Comparison of ENCODE assay signal across 20 mouse cellular contexts in genomic region chr2:131495256-131495655, GRCm38 (mm10). TPM values are rescaled to one million over a fixed set of nuclear protein-coding genes. Genes with fewer than 3 reads are reported as not detected.
DNase-seq lines count a peak whose midpoint lies in the region; ATAC-seq and TF ChIP-seq lines count a peak whose summit lies in the region.
"Had no signal": no experiment of that assay in that cellular context is flagged by ENCODE, and none has a peak within 500 bp of the region (broad histone marks: within the 10 kb centered on the region; RNA-seq: fewer than 3 reads in every experiment).

No protein-coding gene starts in this region.

- peaks cover 15% of the 10 kb centered on the region for H3K79me2 ChIP-seq in myocyte (ENCODE audit: control insufficient read depth, insufficient read depth)

- H3K4me1 ChIP-seq in erythroblast, embryonic 14.5 days (ENCODE audit: control insufficient read depth): peaks cover 84% of the 10 kb centered on the region
- peaks cover 89% of the 10 kb centered on the region for H3K4me1 ChIP-seq in liver, embryonic 12.5 days
- peaks cover 50% of the 10 kb centered on the region for H3K4me1 ChIP-seq in neural tube, embryonic 15.5 days

- DNase-seq in left cerebral cortex, adult 2 months (ENCODE audit: extremely low spot score in 1 of 2, low spot score in 2 of 2): no peak
- DNase-seq in left cerebral cortex, postnatal 10 days (ENCODE audit: extremely low spot score in 1 of 2, low spot score in 2 of 2): no peak
- DNase-seq: adrenal gland, postnatal 25 days; cerebellum, adult 9-10 months; gastrocnemius, postnatal 25 days; kidney, postnatal 4 days; midbrain, embryonic 14.5 days; thymus, postnatal 14 days had no signal

- no peak overlapping the region for H3ac ChIP-seq in myocyte (ENCODE audit: control insufficient read depth, insufficient read length)

- H3K27ac ChIP-seq in left cerebral cortex, adult 2 months: peak overlapping the region; percentile 15; the same call in 1 of the 2 replicates
- peak overlapping the region; percentile 99 for H3K27ac ChIP-seq in liver, embryonic 12.5 days
- H3K27ac ChIP-seq in neural tube, embryonic 15.5 days (replicated peaks): no peak overlapping the region
- H3K27ac ChIP-seq: forebrain, embryonic 15.5 days; kidney, embryonic 15.5 days; limb, embryonic 10.5 days; neural tube, embryonic 12.5 days had no signal

- no peak for TF ChIP-seq CTCF in left cerebral cortex, adult 2 months (IDR thresholded peaks at IDR 0.05)

- 74% methylated on average over 3 of the region's 3 CpGs for WGBS in liver, embryonic 12.5 days (ENCODE audit: insufficient replicate concordance)
- 75% methylated on average over 3 of the region's 3 CpGs for WGBS in neural tube, embryonic 15.5 days

- H3K4me3 ChIP-seq in erythroblast, embryonic 14.5 days (replicated peaks): peak overlapping the region; percentile 100
- H3K4me3 ChIP-seq in left cerebral cortex, adult 2 months: no peak overlapping the region
- peak overlapping the region; percentile 98; the same call in 1 of the 2 replicates for H3K4me3 ChIP-seq in liver, embryonic 12.5 days
- H3K4me3 ChIP-seq in myocyte: no peak overlapping the region
- H3K4me3 ChIP-seq in neural tube, embryonic 15.5 days (replicated peaks): no peak overlapping the region
- H3K4me3 ChIP-seq: forebrain, embryonic 15.5 days; kidney, embryonic 15.5 days; limb, embryonic 10.5 days; neural tube, embryonic 12.5 days had no signal

- peaks cover 76% of the 10 kb centered on the region for H3K36me3 ChIP-seq in erythroblast, embryonic 14.5 days (ENCODE audit: control insufficient read depth)
- peaks cover 9% of the 10 kb centered on the region; the same call in 1 of the 2 replicates for H3K36me3 ChIP-seq in liver, embryonic 12.5 days
- H3K36me3 ChIP-seq in myocyte (ENCODE audit: control insufficient read depth, insufficient read depth): no peaks in the 10 kb centered on the region
- no peaks in the 10 kb centered on the region for H3K36me3 ChIP-seq in neural tube, embryonic 15.5 days
- H3K36me3 ChIP-seq: forebrain, embryonic 15.5 days; kidney, embryonic 15.5 days; limb, embryonic 10.5 days; neural tube, embryonic 12.5 days had no signal

- H3K9me3 ChIP-seq in erythroblast, embryonic 14.5 days (ENCODE audit: control insufficient read depth, low read length): no peaks in the 10 kb centered on the region
- no peaks in the 10 kb centered on the region for H3K9me3 ChIP-seq in liver, embryonic 12.5 days (replicated peaks)
- H3K9me3 ChIP-seq in neural tube, embryonic 15.5 days (replicated peaks): no peaks in the 10 kb centered on the region
- H3K9me3 ChIP-seq: forebrain, embryonic 15.5 days; kidney, embryonic 15.5 days; limb, embryonic 10.5 days; neural tube, embryonic 12.5 days had no signal

- no peak for ATAC-seq in erythroblast, adult 5-6 weeks (replicated peaks; ENCODE audit: low FRiP score, poor library complexity, severe bottlenecking)
- no peak for ATAC-seq in liver, embryonic 12.5 days
- no peak for ATAC-seq in neural tube, embryonic 15.5 days (ENCODE audit: low FRiP score)
- ATAC-seq: forebrain, embryonic 15.5 days; hindbrain, embryonic 16.5 days; intestine, postnatal 0 days; lung, postnatal 0 days had no signal

- TF ChIP-seq POLR2A in myocyte (IDR thresholded peaks at IDR 0.05; ENCODE audit: insufficient read length, low read depth): no peak

- H3K9ac ChIP-seq in liver, embryonic 12.5 days: peak overlapping the region; percentile 100
- H3K9ac ChIP-seq in neural tube, embryonic 15.5 days (replicated peaks): no peak overlapping the region
- H3K9ac ChIP-seq: forebrain, embryonic 15.5 days; kidney, embryonic 15.5 days; neural tube, embryonic 12.5 days had no signal

- peaks cover 8% of the 10 kb centered on the region for H3K27me3 ChIP-seq in erythroblast, embryonic 14.5 days (ENCODE audit: control insufficient read depth)
- no peaks in the 10 kb centered on the region; the same call in 1 of the 2 replicates for H3K27me3 ChIP-seq in liver, embryonic 12.5 days (replicated peaks)
- no peaks in the 10 kb centered on the region for H3K27me3 ChIP-seq in myocyte (ENCODE audit: control insufficient read depth, insufficient read depth, insufficient read length)
- no peaks in the 10 kb centered on the region for H3K27me3 ChIP-seq in neural tube, embryonic 15.5 days (replicated peaks)
- H3K27me3 ChIP-seq: forebrain, embryonic 15.5 days; kidney, embryonic 15.5 days; neural tube, embryonic 12.5 days had no signal

- intact Hi-C loops in left cerebral cortex, adult 2 months (cut with DNase I): no loop called here
- intact Hi-C loops in left cerebral cortex, postnatal 10 days (cut with DNase I): no loop called here

- H3K4me2 ChIP-seq in liver, embryonic 12.5 days: peak overlapping the region; percentile 83
- peak overlapping the region; percentile 8 for H3K4me2 ChIP-seq in myocyte (ENCODE audit: low read depth)
- H3K4me2 ChIP-seq in neural tube, embryonic 15.5 days: no peak overlapping the region
- H3K4me2 ChIP-seq: forebrain, embryonic 15.5 days; kidney, embryonic 15.5 days; neural tube, embryonic 12.5 days had no signal

TF ChIP-seq in myocyte, 11 proteins besides CTCF, POLR2A, EP300 and RAD21:
- TF ChIP-seq MYOD1 (IDR thresholded peaks at IDR 0.05; ENCODE audit: control insufficient read depth in 1 of 3, insufficient read length in 2 of 3, low read depth in 2 of 3) (no peak), SRF (IDR thresholded peaks at IDR 0.05; ENCODE audit: control insufficient read depth, insufficient read length, low read depth) (no peak), E2F4 (IDR thresholded peaks at IDR 0.05; ENCODE audit: insufficient read depth) (no peak), MYOG (IDR thresholded peaks at IDR 0.05; ENCODE audit: control insufficient read depth in 1 of 3, insufficient read depth in 1 of 3, insufficient read length in 2 of 3, low read depth in 2 of 3) (no peak), POLR2AphosphoS2 (IDR thresholded peaks at IDR 0.05; ENCODE audit: insufficient read length, low read depth) (no peak), USF1 (IDR thresholded peaks at IDR 0.05; ENCODE audit: low read depth) (no peak), REST (IDR thresholded peaks at IDR 0.05; ENCODE audit: insufficient read depth, insufficient read length) (no peak), TCF12 (IDR thresholded peaks at IDR 0.05; ENCODE audit: insufficient read depth, poor library complexity, severe bottlenecking) (no peak), MAX (IDR thresholded peaks at IDR 0.05; ENCODE audit: low read depth) (no peak)

RNA-seq across cellular contexts. Expression of gene Smox, which starts 4.0 kb away (rescaled TPM):
- polyA plus RNA-seq in erythroblast, embryonic 14.5 days (2012): 178 and 191 TPM in 2 replicates
- total RNA-seq in erythroblast, adult 5-6 weeks (2015; ENCODE audit: low replicate concordance): 250 and 267 TPM in 2 replicates
- 332 and 572 TPM in 2 replicates for total RNA-seq in erythroblast, adult 5-6 weeks (2017; ENCODE audit: low replicate concordance)
- total RNA-seq in left cerebral cortex, adult 2 months (2021): 10 to 100 TPM; 68.9 to 80.3 TPM
- total RNA-seq in left cerebral cortex, postnatal 10 days (2021): 10 to 100 TPM; 45.6 to 60.5 TPM
- polyA plus RNA-seq in liver, embryonic 12.5 days (2016; fragmentation: Nextera tagmentation; extraction: Ambion mirVana): 105 and 116 TPM in 2 replicates
- polyA plus RNA-seq in myocyte (2012; fragmentation: generic; extraction: Trizol): 27.1 TPM
- polyA plus RNA-seq in neural tube, embryonic 15.5 days (2015; fragmentation: Nextera tagmentation; extraction: Ambion mirVana): 48.7 and 51.9 TPM in 2 replicates

Comparison
In these comparisons a context has a peak if more than half of its experiments do, and no peak if none do; other contexts are left out.
1. H3K4me3 ChIP-seq: peak in erythroblast, embryonic 14.5 days (single experiment) and liver, embryonic 12.5 days (single experiment); none in left cerebral cortex, adult 2 months (single experiment), myocyte (single experiment) and neural tube, embryonic 15.5 days (single experiment).